Mouse (Mus musculus) small intestine, adult 2 months (tissue): ENCODE results near the gene Rasgrf2.

Source experiments
- CTCF ChIP-seq: fragments of 200-500 bp; IDR thresholded peaks from 2 replicates; pipeline ENCODE4 v1.5.1; 2012; ENCODE audit warnings: low read depth, mild to moderate bottlenecking, control low read depth, inconsistent platforms, low read length, moderate library complexity, mixed read lengths; ENCODE audit not compliant: insufficient replicate concordance, insufficient read length; ENCODE audit errors: extremely low read depth
- POLR2A ChIP-seq: fragments of 200-500 bp; IDR thresholded peaks from 2 replicates; pipeline ENCODE4 v1.6.1; 2012; ENCODE audit warnings: low read depth, mild to moderate bottlenecking, control low read depth, inconsistent platforms, low read length, moderate library complexity

GRCm38 (mm10) chr13:91937232-91937631, 194.2 kb downstream of the Rasgrf2 start:
- no peak for TF ChIP-seq POLR2A
- no peak for TF ChIP-seq CTCF
